Comparison of ENCODE assay signal across 15 mouse cellular contexts in the genomic region with DNA sequence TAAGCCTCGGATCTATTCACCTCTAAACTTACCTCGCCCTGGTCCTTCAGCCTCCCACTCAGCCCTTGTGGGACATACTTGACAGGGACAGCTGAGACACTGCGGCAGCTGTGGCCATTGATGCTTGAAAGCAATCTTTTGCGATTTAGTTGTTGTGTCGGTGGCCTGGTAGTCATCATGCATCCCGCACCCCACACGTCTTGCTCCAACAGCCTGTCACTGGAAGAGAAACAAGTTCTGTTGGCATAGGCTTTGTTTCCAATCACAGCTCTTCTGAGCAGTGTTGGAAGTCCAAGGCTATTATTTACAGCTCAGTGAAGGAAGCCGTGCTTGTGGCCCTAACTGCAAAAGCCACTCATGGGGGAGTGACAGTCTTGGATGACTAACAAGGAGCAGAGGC.
"Had no signal": no experiment of that assay in that cellular context is flagged by ENCODE, and none has a peak within 500 bp of the region (broad histone marks: within the 10 kb centered on the region; RNA-seq: fewer than 3 reads in every experiment).

No protein-coding gene starts in this region.

- DNase-seq: kidney, postnatal 10 days; layer of hippocampus, adult 9-11 months; lung, adult 2 months; lung, postnatal 14 days; right cerebral cortex, adult 18-20 months; right cerebral cortex, postnatal 4 days; thymus, adult 2 months; thymus, postnatal 25 days had no signal

- H3K27me3 ChIP-seq: limb, embryonic 13.5 days; midbrain, embryonic 12.5 days; neural tube, embryonic 13.5 days; stomach, embryonic 15.5 days had no signal

- H3K4me3 ChIP-seq: limb, embryonic 13.5 days; midbrain, embryonic 12.5 days; neural tube, embryonic 13.5 days; stomach, embryonic 15.5 days had no signal

- H3K9ac ChIP-seq: limb, embryonic 13.5 days; liver, embryonic 14.5 days; midbrain, embryonic 12.5 days; neural tube, embryonic 13.5 days; stomach, embryonic 15.5 days had no signal

- H3K4me1 ChIP-seq: limb, embryonic 13.5 days; midbrain, embryonic 12.5 days; stomach, embryonic 15.5 days had no signal

- H3K36me3 ChIP-seq: limb, embryonic 13.5 days; midbrain, embryonic 12.5 days; neural tube, embryonic 13.5 days; stomach, embryonic 15.5 days had no signal

- ATAC-seq: intestine, embryonic 16.5 days; midbrain, embryonic 16.5 days had no signal

- H3K27ac ChIP-seq: limb, embryonic 13.5 days; liver, embryonic 14.5 days; midbrain, embryonic 12.5 days; neural tube, embryonic 13.5 days; stomach, embryonic 15.5 days had no signal

- H3K9me3 ChIP-seq: limb, embryonic 13.5 days; midbrain, embryonic 12.5 days; neural tube, embryonic 13.5 days; stomach, embryonic 15.5 days had no signal

- H3K4me2 ChIP-seq: limb, embryonic 13.5 days; midbrain, embryonic 12.5 days; neural tube, embryonic 13.5 days; stomach, embryonic 15.5 days had no signal
